Mouse (Mus musculus) liver, embryonic 14.5 days (tissue): ENCODE measurements around the gene Rbm38.

Source experiments
- CTCF ChIP-seq: IDR thresholded peaks from 2 replicates; pipeline ENCODE4 v1.5.1; 2016; ENCODE audit warnings: antibody characterized with exemption, low read depth, control low read depth
- EP300 ChIP-seq: IDR thresholded peaks from 2 replicates; pipeline ENCODE4 v1.6.1; 2016; ENCODE audit warnings: antibody characterized with exemption, low read depth

- no peak for TF ChIP-seq CTCF
- TF ChIP-seq EP300 = no peak
Measured at GRCm38 (mm10) chr2:172982776-172983561, 37.3 kb upstream of the Rbm38 start.
